Mouse (Mus musculus): Measurements from ENCODE around the gene Stk40. TPM values are rescaled to one million over a fixed set of nuclear protein-coding genes. Genes with fewer than 3 reads are reported as not detected.

Stk40 gene
- polyA plus RNA-seq (2016; fragmentation: Nextera tagmentation; extraction: Ambion mirVana) = 46.9 and 47.2 TPM in 2 replicates

DNA sequence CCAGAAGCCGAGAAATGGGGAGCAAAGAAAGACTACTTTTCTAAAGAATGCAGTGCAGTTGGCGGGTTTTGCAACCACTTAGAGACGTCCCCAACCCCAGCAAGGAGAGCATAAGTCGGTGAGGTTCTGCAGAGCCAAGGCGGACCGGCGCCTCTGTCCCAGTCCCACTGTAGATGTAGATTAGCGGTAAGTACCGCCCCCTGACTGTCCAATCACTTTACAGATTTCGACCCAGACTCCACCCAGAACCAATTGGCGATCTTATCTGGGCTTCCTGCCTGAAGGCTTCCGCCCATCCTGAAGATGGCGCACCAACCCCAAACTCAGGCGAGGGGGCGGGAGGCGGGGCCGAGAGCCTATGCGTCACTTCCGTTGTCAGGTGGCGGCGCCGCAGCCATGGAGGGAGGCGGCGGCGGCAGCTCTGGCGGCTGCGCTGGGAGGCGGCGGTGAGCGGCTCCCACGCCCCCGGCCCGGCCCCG lies at the start of gene Stk40:
Gene Stk40 (plus strand): TSS at position 368 of the 479 bp plus-strand sequence.
- under 1% methylated on average over 34 of the region's 34 CpGs for WGBS
- peaks cover 55% of the 10 kb centered on the region for H3K4me1 ChIP-seq (replicated peaks)
- no peaks in the 10 kb centered on the region for H3K27me3 ChIP-seq (ENCODE audit: insufficient read depth, poor library complexity, severe bottlenecking)

DNA sequence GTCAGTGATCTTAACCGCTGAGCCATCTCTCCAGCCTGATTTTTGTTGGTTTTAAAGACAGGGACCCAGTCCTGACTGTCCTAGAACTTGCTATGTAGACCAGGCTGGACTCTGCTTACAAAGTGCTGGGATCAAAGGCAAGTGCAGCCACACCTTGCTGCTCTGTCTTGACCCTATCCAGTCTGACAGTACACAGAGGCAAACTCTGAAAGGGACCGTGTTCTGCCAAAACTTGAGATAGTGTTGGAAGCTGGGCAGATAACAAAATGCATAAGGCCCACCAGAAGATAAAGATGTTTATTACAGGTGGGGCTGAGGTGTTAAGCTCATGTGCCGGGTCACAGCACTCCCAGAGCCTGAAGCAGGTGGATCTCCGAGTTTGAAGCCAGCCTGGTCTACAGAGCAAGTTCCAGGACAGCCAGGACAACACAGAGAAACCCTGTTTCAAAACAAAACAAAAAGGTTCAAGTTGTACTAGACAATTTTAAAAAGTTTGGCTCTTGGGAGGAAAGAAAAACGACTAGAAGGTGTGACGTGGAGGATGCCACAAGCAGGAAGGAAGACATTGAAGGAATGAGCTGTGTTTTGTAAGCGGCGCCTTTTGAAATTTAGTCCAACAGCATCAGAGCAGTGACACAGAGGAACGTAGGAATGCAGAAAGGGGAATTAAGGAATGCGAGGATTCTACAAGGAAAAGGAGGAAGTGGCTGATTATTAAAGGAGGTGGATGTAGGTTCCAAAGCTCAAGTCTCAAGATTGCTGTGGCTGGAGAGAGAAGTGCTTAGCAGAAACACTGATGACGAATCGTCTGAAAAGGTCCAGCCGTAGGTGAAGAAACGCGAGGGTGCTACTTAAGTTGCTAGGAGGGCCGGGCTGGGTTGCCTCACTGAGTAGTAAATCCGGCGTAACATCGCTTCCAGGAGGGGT lies 46.3 kb upstream of the Stk40 start:
- 17% methylated on average over 19 of the region's 19 CpGs for WGBS

More for the DNA sequence above, at the start of gene Stk40:
- H3K9me3 ChIP-seq = no peaks in the 10 kb centered on the region
- peak within 1 kb of the TSS; percentile 92 for H3K27ac ChIP-seq
- H3K4me3 ChIP-seq = peak within 1 kb of the TSS; percentile 92
- peaks cover 13% of the 10 kb centered on the region for H3K36me3 ChIP-seq
- DNase-seq (ENCODE audit: low spot score) = peak; percentile 98

DNA sequence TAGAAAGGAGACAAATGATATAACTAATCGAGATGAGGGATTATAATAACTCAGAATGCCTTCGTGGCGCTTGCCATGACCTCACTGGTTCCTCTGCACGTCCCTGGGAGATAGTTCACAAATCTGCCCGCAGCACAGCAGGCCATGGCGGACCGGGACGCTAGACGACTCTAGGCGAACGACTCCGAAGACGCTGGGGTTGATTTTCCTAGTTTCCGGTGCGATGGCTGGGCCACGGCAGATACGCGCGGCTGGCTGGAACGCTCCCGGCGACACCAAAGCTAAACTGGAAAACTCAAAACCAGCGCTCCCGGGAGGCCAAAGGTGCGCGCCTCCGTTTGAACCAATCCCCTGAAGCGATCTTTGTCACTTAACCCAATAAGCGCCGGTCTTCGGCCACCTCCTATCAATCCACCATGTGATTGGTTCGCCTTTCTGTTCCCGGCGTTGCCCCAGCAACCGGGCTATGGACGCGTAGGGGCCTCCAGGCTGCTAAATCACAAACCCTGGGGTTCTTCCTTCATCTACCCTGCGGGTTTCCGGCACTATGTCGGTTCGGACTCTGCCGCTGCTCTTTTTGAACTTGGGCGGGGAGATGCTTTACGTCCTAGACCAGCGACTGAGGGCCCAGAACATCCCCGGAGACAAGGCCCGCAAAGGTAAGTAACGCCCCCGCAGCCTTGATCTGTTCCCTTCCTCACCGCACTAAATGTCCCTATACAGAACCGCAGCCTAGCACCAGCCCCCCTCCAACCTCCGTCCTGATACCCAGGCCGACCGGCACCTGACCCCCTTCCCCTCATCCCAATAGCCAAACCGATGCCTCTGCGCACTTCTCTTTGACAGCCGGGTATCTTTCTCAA lies 45.4 kb upstream of the Stk40 start, which contains the start of gene Oscp1:
Gene Oscp1 (plus strand): TSS at position 432 of the 863 bp plus-strand sequence.
- Histone ChIP-seq H3K4me3 (peak within 1 kb of the TSS; percentile 76), H3K27ac (peak within 1 kb of the TSS; percentile 88), H3K4me1 (replicated peaks) (peaks cover 24% of the 10 kb centered on the region), H3K36me3 (peaks cover 34% of the 10 kb centered on the region), H3K27me3 (ENCODE audit: insufficient read depth, poor library complexity, severe bottlenecking) (no peaks in the 10 kb centered on the region), H3K9me3 (no peaks in the 10 kb centered on the region)
- under 1% methylated on average over 57 of the region's 57 CpGs for WGBS
- peak; percentile 94 for DNase-seq (ENCODE audit: low spot score)

More for the DNA sequence above, 46.3 kb upstream of the Stk40 start:
- H3K27me3 ChIP-seq (ENCODE audit: insufficient read depth, poor library complexity, severe bottlenecking) = no peaks in the 10 kb centered on the region
- peak overlapping the region; percentile 88 for H3K27ac ChIP-seq
- peak overlapping the region; percentile 76 for H3K4me3 ChIP-seq
- H3K9me3 ChIP-seq = no peaks in the 10 kb centered on the region
- no peak for DNase-seq (ENCODE audit: low spot score)
- peaks cover 42% of the 10 kb centered on the region for H3K36me3 ChIP-seq
- peaks cover 24% of the 10 kb centered on the region for H3K4me1 ChIP-seq (replicated peaks)

DNA sequence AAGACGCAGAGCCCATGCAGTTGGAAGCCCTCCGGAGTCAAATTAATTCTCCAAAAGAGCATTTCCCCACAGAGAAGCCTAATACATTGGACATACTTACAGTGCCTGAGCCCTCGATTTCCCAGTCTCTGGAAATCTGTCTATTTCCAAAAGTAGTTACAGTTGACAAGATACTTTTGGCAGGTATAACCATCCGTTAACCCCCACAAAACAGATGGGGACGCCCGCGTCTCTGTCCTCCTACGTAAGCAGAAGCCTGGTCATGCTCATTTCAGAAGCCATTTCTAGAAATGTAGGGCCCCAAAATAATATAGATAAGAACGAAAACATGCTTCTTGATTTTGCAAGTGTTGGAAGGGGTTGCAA lies 44.8 kb upstream of the Stk40 start:
- Histone ChIP-seq H3K9me3 (no peaks in the 10 kb centered on the region), H3K27ac (peak overlapping the region; percentile 88), H3K4me3 (peak overlapping the region; percentile 76), H3K27me3 (ENCODE audit: insufficient read depth, poor library complexity, severe bottlenecking) (no peaks in the 10 kb centered on the region), H3K36me3 (peaks cover 28% of the 10 kb centered on the region), H3K4me1 (replicated peaks) (peaks cover 24% of the 10 kb centered on the region)
- 43% methylated on average over 9 of the region's 9 CpGs for WGBS
- DNase-seq (ENCODE audit: low spot score) = no peak

DNA sequence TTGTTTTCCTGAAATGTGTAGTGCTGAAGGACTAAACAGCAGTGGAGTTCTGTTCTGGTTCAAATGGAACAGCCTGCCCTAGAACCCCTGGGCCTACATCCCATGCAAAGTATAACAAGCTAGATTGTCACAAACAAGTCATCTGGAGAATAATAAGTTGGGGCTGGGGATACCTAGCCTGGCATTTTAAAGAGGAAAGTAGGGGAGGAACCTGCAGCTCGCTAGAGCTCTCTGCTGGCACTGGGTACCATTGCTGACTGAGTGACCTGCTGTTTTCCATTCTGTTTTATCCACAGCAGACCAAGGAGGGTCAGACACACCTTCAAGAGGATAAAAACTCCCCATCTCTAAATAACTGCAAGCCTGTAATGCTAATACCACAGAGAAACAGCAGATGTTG lies 40.9 kb upstream of the Stk40 start:
- WGBS = 54% methylated on average over 1 of the region's 1 CpGs
- H3K9me3 ChIP-seq = no peaks in the 10 kb centered on the region
- no peak overlapping the region for H3K27ac ChIP-seq
- H3K27me3 ChIP-seq (ENCODE audit: insufficient read depth, poor library complexity, severe bottlenecking) = no peaks in the 10 kb centered on the region
- no peak for DNase-seq (ENCODE audit: low spot score)
- no peaks in the 10 kb centered on the region for H3K36me3 ChIP-seq
- peaks cover 15% of the 10 kb centered on the region for H3K4me1 ChIP-seq (replicated peaks)
- no peak overlapping the region for H3K4me3 ChIP-seq

DNA sequence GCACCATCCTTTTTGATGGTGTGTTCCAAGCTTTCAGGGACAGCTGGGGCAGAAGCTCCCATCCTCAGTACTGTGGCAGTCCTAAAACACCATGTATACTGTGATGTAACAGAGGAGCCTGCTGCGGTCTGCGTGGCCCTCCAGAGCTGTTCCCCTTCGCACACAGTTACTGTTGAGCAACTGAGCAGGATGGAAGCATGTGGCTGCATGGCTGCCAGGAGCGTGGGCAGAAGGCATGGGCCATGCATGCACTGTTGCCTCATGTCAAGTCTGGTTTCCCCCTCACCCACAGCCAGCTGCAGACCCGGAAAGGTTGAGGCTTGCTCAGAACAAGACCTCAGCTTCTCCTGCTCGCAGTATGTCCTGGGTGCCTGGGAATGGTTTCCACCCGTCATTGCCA lies 38.5 kb upstream of the Stk40 start:
- DNase-seq (ENCODE audit: low spot score) = no peak
- H3K36me3 ChIP-seq = peaks cover 2% of the 10 kb centered on the region; the same call in 1 of the 2 replicates
- 86% methylated on average over 7 of the region's 7 CpGs for WGBS

DNA sequence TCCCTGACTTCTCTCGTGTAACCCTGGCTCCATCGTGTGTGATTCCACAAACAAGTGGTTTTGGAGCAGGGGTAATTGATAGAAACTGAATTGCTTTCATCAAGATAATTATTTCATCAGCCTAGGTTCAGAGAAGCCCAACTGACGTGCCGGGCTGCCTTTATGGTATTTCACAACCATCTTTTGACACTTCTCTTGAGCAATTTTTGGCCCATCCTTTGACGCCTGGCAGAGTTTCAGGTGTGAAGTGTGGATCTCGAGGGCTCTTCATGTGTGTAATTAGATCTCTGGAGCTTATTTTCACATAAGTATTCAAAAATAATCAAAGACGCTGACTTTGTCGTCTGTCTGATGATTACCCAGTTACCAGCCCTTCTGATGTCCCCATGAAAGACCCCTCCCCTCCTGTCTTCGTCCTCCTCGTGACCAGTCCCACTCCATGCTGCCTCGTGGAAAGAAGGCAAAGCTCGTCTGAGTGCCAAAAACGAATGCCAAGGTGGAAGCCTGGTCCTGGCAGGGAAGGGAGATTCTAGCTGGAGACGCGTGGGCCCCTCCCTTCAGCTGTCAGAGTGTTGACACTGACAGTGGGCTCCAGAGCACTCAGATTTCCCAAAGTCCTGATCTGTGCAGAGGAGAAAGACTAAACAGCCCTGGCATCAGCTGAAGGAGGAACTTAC lies 36.2 kb upstream of the Stk40 start:
- DNase-seq (ENCODE audit: low spot score) = no peak
- H3K27ac ChIP-seq = no peak overlapping the region
- no peak overlapping the region for H3K4me3 ChIP-seq
- WGBS = 82% methylated on average over 15 of the region's 15 CpGs
- no peaks in the 10 kb centered on the region for H3K27me3 ChIP-seq (ENCODE audit: insufficient read depth, poor library complexity, severe bottlenecking)
- H3K9me3 ChIP-seq = no peaks in the 10 kb centered on the region
- no peaks in the 10 kb centered on the region for H3K4me1 ChIP-seq (replicated peaks)
- H3K36me3 ChIP-seq = peaks cover 2% of the 10 kb centered on the region; the same call in 1 of the 2 replicates

More for the DNA sequence above, 38.5 kb upstream of the Stk40 start:
- Histone ChIP-seq H3K27me3 (ENCODE audit: insufficient read depth, poor library complexity, severe bottlenecking) (no peaks in the 10 kb centered on the region), H3K27ac (no peak overlapping the region), H3K4me1 (replicated peaks) (0 out of 2 replicates have a peak, but pooled peaks cover 4% of the 10 kb centered on the region), H3K4me3 (no peak overlapping the region), H3K9me3 (no peaks in the 10 kb centered on the region)

DNA sequence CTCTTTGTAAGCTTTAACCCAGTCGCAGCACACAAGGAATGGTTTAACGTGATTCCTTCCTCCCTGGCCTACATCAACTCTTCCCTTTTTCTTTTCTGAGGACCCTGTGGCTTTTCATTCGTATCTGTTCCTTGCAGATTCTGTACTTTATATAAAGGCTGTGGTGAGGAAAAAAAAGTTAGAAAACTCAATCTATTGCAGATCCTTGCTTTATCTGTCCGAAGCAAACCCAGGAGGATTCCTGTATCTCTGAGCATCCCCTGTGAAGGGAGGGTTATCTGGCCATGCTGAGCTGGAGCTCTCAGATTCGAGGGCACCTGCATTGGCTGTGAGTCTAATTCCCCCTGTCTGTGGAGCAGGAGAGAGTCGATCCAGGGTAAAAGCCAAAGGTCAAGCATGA lies 34.9 kb upstream of the Stk40 start:
- Histone ChIP-seq H3K4me3 (no peak overlapping the region), H3K27ac (no peak overlapping the region), H3K36me3 (peaks cover 6% of the 10 kb centered on the region), H3K9me3 (no peaks in the 10 kb centered on the region), H3K4me1 (replicated peaks) (no peaks in the 10 kb centered on the region), H3K27me3 (ENCODE audit: insufficient read depth, poor library complexity, severe bottlenecking) (no peaks in the 10 kb centered on the region)
- WGBS = 91% methylated on average over 6 of the region's 6 CpGs
- no peak for DNase-seq (ENCODE audit: low spot score)

DNA sequence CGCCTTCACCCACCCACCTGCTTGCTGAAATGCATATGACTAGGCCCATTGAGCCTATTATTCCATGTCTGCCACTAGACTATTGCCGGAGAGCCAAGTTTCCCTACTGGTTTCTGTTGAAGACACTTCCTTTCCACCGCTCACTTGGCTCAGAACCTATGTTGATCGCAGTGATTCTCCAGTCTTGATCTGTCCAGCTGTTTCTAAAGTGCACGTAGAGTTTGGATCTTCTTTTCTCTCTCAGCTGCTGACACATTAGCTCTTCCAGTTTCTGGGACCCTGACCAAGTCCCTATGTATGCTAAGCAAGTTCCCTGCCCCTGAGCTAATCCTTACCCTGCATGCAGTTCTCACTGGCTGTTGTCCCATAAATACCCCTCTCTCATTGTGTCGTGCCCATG lies 25.9 kb upstream of the Stk40 start:
- H3K9me3 ChIP-seq = no peaks in the 10 kb centered on the region
- no peak for DNase-seq (ENCODE audit: low spot score)
- WGBS = 88% methylated on average over 6 of the region's 6 CpGs

DNA sequence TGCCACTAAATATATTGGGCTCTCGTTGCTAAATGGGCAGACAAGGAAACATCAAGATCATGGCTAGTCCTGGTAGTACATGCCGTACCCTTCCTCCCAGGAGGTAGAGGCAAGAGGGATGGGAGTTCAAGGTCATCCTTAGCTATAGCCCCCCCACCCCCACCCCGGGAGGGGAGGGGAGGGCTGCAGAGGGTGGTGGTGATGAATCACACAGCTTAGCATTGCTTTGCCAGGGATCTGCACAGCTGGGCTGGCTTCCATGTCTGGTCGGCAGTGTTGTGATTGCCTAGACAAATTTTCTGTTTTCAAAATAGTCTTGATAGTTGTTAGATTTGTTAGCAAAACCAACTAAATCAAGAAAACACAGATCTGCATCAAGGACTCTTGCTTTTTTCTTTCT lies 24.5 kb upstream of the Stk40 start:
- H3K27ac ChIP-seq = no peak overlapping the region
- no peak overlapping the region for H3K4me3 ChIP-seq
- DNase-seq (ENCODE audit: low spot score) = no peak
- 87% methylated on average over 4 of the region's 4 CpGs for WGBS
- peaks cover 55% of the 10 kb centered on the region for H3K36me3 ChIP-seq
- no peaks in the 10 kb centered on the region for H3K4me1 ChIP-seq (replicated peaks)
- H3K9me3 ChIP-seq = no peaks in the 10 kb centered on the region
- no peaks in the 10 kb centered on the region for H3K27me3 ChIP-seq (ENCODE audit: insufficient read depth, poor library complexity, severe bottlenecking)

More for the DNA sequence above, 25.9 kb upstream of the Stk40 start:
- Histone ChIP-seq H3K27me3 (ENCODE audit: insufficient read depth, poor library complexity, severe bottlenecking) (no peaks in the 10 kb centered on the region), H3K4me1 (replicated peaks) (no peaks in the 10 kb centered on the region), H3K27ac (no peak overlapping the region), H3K36me3 (peaks cover 49% of the 10 kb centered on the region), H3K4me3 (no peak overlapping the region)

DNA sequence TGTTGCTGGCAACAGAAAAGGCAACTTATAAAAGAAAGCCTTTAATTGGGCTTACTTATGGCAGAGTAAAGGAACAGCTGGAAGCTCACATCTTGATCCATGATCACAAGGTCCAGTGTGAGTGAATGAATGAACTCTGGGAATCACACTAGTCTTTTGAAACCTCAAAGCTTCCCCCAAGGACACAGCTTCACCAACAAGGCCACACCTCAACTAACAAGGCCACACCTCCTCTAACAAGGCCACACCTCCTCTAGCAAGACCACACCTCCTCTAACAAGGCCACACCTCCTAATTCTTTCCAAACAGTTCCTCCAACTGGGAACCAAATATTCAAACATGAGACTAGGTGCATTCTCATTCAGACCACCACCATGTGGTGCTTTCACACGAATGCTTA lies 22.2 kb upstream of the Stk40 start:
- Histone ChIP-seq H3K9me3 (no peaks in the 10 kb centered on the region), H3K4me3 (no peak overlapping the region), H3K36me3 (peaks cover 42% of the 10 kb centered on the region), H3K27ac (no peak overlapping the region), H3K27me3 (ENCODE audit: insufficient read depth, poor library complexity, severe bottlenecking) (no peaks in the 10 kb centered on the region), H3K4me1 (replicated peaks) (0 out of 2 replicates have a peak, but pooled peaks cover 3% of the 10 kb centered on the region)
- DNase-seq (ENCODE audit: low spot score) = no peak
- 92% methylated on average over 1 of the region's 1 CpGs for WGBS

DNA sequence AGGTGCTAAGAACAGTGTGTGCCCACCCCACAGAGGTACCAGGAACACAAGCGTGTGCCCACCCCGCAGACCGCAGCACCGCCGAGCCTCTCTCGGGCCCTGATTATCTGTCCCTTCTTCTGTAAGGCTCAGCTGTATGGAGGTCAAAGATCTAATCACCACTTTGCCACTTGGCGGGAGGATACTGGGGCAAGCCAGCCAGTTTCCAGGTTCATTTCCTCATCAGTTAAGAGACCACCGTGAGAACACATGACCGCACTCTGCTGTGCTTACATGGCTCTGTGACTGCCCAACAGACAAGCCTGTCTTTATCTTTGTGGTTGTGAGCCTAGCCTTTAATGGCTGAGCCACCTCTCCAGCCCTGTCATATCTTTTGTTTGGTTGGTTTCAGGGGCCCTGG lies 20.7 kb upstream of the Stk40 start:
- Histone ChIP-seq H3K4me3 (no peak overlapping the region), H3K36me3 (peaks cover 39% of the 10 kb centered on the region), H3K4me1 (replicated peaks) (0 out of 2 replicates have a peak, but pooled peaks cover 3% of the 10 kb centered on the region), H3K27ac (no peak overlapping the region), H3K9me3 (no peaks in the 10 kb centered on the region), H3K27me3 (ENCODE audit: insufficient read depth, poor library complexity, severe bottlenecking) (no peaks in the 10 kb centered on the region)
- DNase-seq (ENCODE audit: low spot score) = no peak
- 93% methylated on average over 9 of the region's 9 CpGs for WGBS

Measured in hindbrain, embryonic 10.5 days (tissue).